In genomic region chr10:41410176-41410575, GRCm38 (mm10) we compare ENCODE assay signal across 4 mouse cellular contexts. TPM values are rescaled to one million over a fixed set of nuclear protein-coding genes. Genes with fewer than 3 reads are reported as not detected.
A peak's percentile ranks its signal among the peaks of the same experiment; 100 is the strongest.
DNase-seq lines count a peak whose midpoint lies in the region.
"Not testable (repeated sequence)": the region's sequence is repeated elsewhere in the genome, so short reads cannot be mapped to it uniquely, and the experiment has no call there.

No protein-coding gene starts in this region.

- not testable (repeated sequence) for H3K9ac ChIP-seq in ES-E14 (ENCODE audit: insufficient read depth, low read depth, low read length, poor library complexity, severe bottlenecking)

- in situ Hi-C loops in ES-E14 (cut with MboI; ENCODE audit: low sequenced_read_pairs in 2 of 2, unreplicated experiment in 2 of 2), result not testable (repeated sequence)

- H3K4me3 ChIP-seq in ES-E14 (ENCODE audit: insufficient read depth in 1 of 2, low read depth in 1 of 2, low read length in 2 of 2, poor library complexity in 1 of 2, severe bottlenecking in 1 of 2), result not testable (repeated sequence)

- not testable (repeated sequence) for H3K4me1 ChIP-seq in ES-E14 (ENCODE audit: control insufficient read depth in 2 of 2, insufficient read depth in 2 of 2, low read length in 2 of 2, poor library complexity in 1 of 2)

- DNase-seq in ES-E14 (ENCODE audit: low read depth, low spot score), result not testable (repeated sequence)
- DNase-seq in R1 (ENCODE audit: low read depth, low spot score), result peak; percentile 60
- peak; percentile 70 for DNase-seq in ZHBTc4 (ENCODE audit: low read depth, low spot score)
- DNase-seq in heart, adult 11 months, result peak; percentile 72

- H3K9me3 ChIP-seq in ES-E14 (ENCODE audit: control insufficient read depth, insufficient read depth, low read depth, low read length), result not testable (repeated sequence)

- not testable (repeated sequence) for H3K36me3 ChIP-seq in ES-E14 (ENCODE audit: control insufficient read depth, insufficient read depth, low read length, poor library complexity, severe bottlenecking)

- peak overlapping the region; percentile 64; the same call in 1 of the 2 replicates for H3K27ac ChIP-seq in ES-E14 (ENCODE audit: insufficient read depth, low read depth, low read length, poor library complexity, severe bottlenecking)

RNA-seq across cellular contexts. Expression of gene Zbtb24, which starts 40.0 kb away (rescaled TPM):
- total RNA-seq in ES-E14 (2012; rRNA removed), result 11.9 and 12.7 TPM in 2 replicates
